Mouse (Mus musculus) midbrain, embryonic 12.5 days (tissue): ENCODE measurements around the gene Nav3. TPM values are rescaled to one million over a fixed set of nuclear protein-coding genes. Genes with fewer than 3 reads are reported as not detected.
A peak's percentile ranks its signal among the peaks of the same experiment; 100 is the strongest.

Experiments
- ATAC-seq: fragments of 200-750 bp; cut with Nextera tagmentation; 2 replicates; pipeline ENCODE4 v1.8.0; 2017; ENCODE audit warnings: low read depth, moderate TSS enrichment, moderate library complexity; ENCODE audit not compliant: low FRiP score
- H3K27ac ChIP-seq: fragments of 300-500 bp; sonication (generic); replicated peaks from 2 replicates; pipeline ENCODE4 v1.5.1; 2016; ENCODE audit warnings: mild to moderate bottlenecking
- H3K27me3 ChIP-seq: fragments of 300-500 bp; sonication (generic); 2 replicates; pipeline ENCODE4 v1.6.1; 2016; ENCODE audit warnings: mild to moderate bottlenecking
- H3K36me3 ChIP-seq: fragments of 300-500 bp; sonication (generic); 2 replicates; pipeline ENCODE4 v1.6.1; 2016
- H3K4me1 ChIP-seq: fragments of 300-500 bp; sonication (generic); 2 replicates; pipeline ENCODE4 v1.6.1; 2016
- H3K4me2 ChIP-seq: fragments of 300-500 bp; sonication (generic); replicated peaks from 2 replicates; pipeline ENCODE4 v1.6.1; 2016; ENCODE audit warnings: mild to moderate bottlenecking, moderate library complexity
- H3K4me3 ChIP-seq: fragments of 300-500 bp; sonication (generic); 2 replicates; pipeline ENCODE4 v1.5.1; 2016; ENCODE audit warnings: mild to moderate bottlenecking
- H3K9ac ChIP-seq: fragments of 300-500 bp; sonication (generic); replicated peaks from 2 replicates; pipeline ENCODE4 v1.6.1; 2016; ENCODE audit warnings: mild to moderate bottlenecking, moderate library complexity
- H3K9me3 ChIP-seq: fragments of 300-500 bp; sonication (generic); 2 replicates; pipeline ENCODE4 v1.6.1; 2016; ENCODE audit warnings: mild to moderate bottlenecking
- WGBS: fragments of 180-500 bp; shearing (Covaris S2); methylation state at CpG from one replicate; pipeline ENCODE4 v1.1.7; 2016; 5-methylcytosine and 5-hydroxymethylcytosine counted together
- polyA plus RNA-seq: library from polyadenylated mRNA; unstranded; fragments of >200 nt; fragmentation: Nextera tagmentation; extraction: Ambion mirVana; gene quantifications from 2 replicates; pipeline ENCODE4 v1.2.1, GENCODE M21; 2016

Nav3 gene
- polyA plus RNA-seq, 1 experiment from 2014 or later: 16.9 TPM

DNA sequence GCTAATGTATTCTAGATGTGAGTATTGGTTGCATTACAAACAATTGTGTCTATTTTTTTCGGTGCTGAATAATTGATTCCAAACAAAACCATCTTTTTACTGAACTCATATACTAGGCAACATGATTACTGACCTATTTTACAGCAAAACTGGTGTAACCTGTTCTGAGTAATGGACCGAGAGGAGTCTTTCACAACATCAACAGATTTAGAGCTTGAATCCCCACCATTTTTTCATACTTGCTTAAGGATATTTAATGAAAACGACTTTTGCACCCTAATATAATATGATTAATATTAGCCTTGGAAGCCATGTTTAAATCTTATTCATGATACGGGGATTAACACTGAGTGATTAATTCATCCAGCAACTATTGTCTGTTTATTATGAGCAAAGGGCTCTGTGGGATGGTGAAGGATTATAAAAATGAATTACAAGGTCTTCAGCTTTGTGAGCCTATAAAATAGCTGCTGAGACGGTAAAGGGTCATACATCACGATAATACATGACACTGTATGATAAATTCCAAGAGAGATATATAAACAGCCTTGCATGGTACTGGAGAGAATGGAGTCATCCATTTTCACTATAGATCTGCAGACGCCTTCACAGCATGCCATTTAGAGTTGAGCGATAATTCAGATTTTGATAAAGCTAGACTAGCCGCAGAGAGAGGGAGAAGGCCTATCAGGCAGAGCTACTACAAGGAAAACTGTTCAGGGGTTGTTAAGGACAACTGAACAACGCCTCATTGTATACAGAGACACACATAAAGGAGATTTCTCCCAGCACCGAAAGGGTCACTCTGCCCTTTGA lies 567.4 kb downstream of the Nav3 start:
- Histone ChIP-seq H3K4me2 (no peak overlapping the region), H3K9me3 (no peaks in the 10 kb centered on the region), H3K27me3 (no peaks in the 10 kb centered on the region), H3K4me1 (0 out of 2 replicates have a peak, but pooled peaks cover 2% of the 10 kb centered on the region), H3K9ac (no peak overlapping the region), H3K4me3 (no peak overlapping the region), H3K27ac (no peak overlapping the region), H3K36me3 (no peaks in the 10 kb centered on the region)
- WGBS: 74% methylated on average over 11 of the region's 11 CpGs
- no peak for ATAC-seq

DNA sequence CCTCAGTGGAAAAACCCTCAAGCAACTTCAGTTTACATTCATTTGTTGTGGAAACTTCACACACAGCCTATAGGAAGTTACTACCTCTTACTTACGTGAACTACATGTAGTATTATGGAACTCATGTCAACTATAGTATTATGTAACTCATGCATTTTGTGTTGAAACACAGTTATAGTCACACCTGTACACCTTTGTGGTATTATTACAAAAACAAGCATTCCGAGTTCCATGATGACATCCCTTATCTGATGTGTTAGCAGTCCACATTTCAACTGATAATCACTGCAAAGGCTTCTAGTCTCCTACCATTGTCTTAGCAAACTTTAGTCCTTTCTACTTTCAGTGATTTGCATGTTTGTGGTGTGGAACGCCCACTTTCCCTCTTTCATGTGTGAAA lies 568.8 kb downstream of the Nav3 start:
- Histone ChIP-seq H3K36me3 (no peaks in the 10 kb centered on the region), H3K27ac (no peak overlapping the region), H3K4me3 (no peak overlapping the region), H3K27me3 (no peaks in the 10 kb centered on the region), H3K4me2 (no peak overlapping the region), H3K9me3 (no peaks in the 10 kb centered on the region), H3K9ac (no peak overlapping the region), H3K4me1 (0 out of 2 replicates have a peak, but pooled peaks cover 2% of the 10 kb centered on the region)
- 86% methylated on average over 3 of the region's 3 CpGs for WGBS
- no peak for ATAC-seq

DNA sequence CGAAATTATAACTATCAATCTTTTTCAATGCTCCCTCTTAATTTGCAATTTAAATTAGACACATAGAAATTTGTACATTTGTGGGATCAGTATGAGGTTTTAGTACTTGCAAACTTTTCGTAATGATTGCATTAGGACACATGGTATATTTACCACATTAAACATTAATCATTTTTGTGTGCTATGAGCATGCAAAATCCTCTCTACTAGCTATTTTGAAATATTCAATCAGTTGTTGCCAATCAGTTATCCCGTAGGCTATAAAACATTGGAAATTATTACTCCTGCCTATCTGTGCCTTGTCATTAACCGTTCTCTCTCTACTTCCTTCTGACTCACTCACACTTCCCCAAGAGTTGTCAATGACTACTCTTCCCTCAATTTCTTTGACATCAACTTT lies 579.9 kb downstream of the Nav3 start:
- no peaks in the 10 kb centered on the region for H3K9me3 ChIP-seq
- no peaks in the 10 kb centered on the region for H3K4me1 ChIP-seq
- H3K36me3 ChIP-seq: no peaks in the 10 kb centered on the region
- no peak overlapping the region for H3K4me2 ChIP-seq
- H3K9ac ChIP-seq: no peak overlapping the region
- 87% methylated on average over 4 of the region's 4 CpGs for WGBS
- H3K4me3 ChIP-seq: no peak overlapping the region
- ATAC-seq: no peak
- H3K27me3 ChIP-seq: no peaks in the 10 kb centered on the region
- no peak overlapping the region for H3K27ac ChIP-seq

DNA sequence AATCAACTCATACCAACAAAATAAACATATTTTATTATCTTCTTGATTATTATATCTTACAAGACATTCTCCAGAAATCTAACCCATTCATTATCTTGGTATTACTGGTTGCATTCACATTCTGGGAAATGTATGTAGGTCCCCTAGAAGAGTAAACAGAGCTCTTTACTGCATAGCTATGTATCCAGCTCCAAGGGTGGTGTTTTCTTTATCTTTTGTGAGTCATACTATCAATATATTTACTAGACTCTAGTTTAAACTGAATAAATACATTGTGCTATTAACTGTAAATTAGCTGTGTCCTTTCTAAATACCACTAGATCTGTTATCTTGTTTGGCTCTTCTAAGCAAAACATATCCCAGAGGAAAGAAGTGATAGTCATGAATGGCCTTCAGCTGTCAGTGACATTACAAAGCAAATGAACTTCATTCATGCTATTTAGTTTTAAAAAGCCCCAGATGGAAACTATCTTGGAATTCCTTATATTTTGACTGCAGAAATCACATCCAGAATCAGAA lies 580.6 kb downstream of the Nav3 start:
- no peak overlapping the region for H3K9ac ChIP-seq
- H3K27ac ChIP-seq: no peak overlapping the region
- no peak overlapping the region for H3K4me3 ChIP-seq
- ATAC-seq: no peak
- no peaks in the 10 kb centered on the region for H3K4me1 ChIP-seq
- no peaks in the 10 kb centered on the region for H3K9me3 ChIP-seq
- no peaks in the 10 kb centered on the region for H3K36me3 ChIP-seq
- H3K4me2 ChIP-seq: no peak overlapping the region
- no peaks in the 10 kb centered on the region for H3K27me3 ChIP-seq

DNA sequence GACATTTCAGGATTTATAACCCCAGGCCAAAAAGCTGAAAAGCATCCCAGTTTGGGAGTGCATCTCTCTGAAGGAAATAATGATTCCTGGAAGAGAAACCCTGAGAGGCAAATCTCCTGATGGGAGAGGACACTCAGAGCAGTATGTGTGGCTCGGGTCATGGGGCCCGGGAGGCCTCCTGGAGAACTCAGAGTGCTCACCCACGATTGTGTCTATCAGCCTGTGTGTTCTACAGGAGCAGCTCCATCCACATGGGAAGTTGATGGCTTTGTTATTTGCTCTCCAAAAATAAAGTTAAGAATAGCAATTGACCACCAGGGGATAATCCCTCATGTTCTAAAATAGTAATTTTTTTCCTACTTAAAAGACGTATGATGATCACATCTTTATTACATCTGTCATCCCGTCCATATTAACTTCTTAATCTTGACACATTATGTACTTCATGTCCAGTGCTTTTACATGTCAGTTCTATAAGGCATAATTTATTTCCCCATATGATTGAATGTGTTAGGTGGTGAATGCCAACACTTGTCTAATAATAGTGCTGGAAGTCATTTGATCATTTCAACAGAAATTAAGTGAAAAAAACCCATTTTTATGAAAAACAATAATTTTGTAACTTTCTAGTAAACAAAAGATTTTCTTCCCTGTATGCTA lies 581.2 kb downstream of the Nav3 start:
- 64% methylated on average over 5 of the region's 5 CpGs for WGBS
- Histone ChIP-seq H3K36me3 (no peaks in the 10 kb centered on the region), H3K4me1 (no peaks in the 10 kb centered on the region), H3K9me3 (no peaks in the 10 kb centered on the region), H3K9ac (no peak overlapping the region), H3K27ac (no peak overlapping the region), H3K4me3 (no peak overlapping the region), H3K4me2 (no peak overlapping the region), H3K27me3 (no peaks in the 10 kb centered on the region)
- ATAC-seq: no peak; the same call in 1 of the 2 replicates

DNA sequence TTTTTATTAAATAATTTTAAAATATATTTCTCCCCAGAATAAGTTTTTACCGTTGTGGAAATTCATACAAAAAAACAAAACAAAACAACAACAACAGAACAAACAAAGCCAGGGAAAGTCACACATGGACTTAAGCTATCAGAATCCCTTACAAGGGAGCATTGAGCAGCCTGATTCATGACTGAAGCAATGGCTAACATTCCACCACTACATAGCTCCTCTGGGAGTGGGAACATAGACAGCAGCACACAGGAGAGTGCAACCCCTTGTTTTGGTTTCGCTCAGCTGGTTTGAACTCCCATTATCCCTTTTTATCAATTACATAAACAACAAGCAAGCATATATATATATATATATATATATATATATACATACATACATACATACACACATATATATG lies 589.9 kb downstream of the Nav3 start:
- Histone ChIP-seq H3K9me3 (no peaks in the 10 kb centered on the region), H3K27ac (no peak overlapping the region), H3K4me2 (no peak overlapping the region), H3K4me3 (no peak overlapping the region), H3K4me1 (no peaks in the 10 kb centered on the region), H3K36me3 (no peaks in the 10 kb centered on the region), H3K9ac (no peak overlapping the region), H3K27me3 (no peaks in the 10 kb centered on the region)
- WGBS: 77% methylated on average over 2 of the region's 2 CpGs
- no peak for ATAC-seq

DNA sequence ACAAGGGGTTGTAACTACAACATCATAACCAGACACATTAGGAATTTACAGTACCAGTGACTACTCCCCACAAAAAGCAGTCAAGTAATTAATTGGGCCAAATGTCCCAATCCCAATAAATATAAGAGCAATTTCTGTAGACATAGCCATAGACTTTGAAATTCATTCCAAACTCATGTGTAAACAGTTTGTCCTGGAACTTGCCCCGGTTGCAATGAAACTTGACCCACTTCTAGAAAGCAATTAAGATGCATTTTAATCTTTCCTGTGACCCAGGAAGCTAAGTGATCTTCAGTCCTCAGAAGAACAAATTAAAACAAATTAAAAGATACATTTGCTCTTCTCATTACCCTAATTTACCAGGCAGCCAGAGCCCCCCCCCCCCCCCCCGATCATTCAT lies 590.6 kb downstream of the Nav3 start:
- no peaks in the 10 kb centered on the region for H3K4me1 ChIP-seq
- ATAC-seq: no peak
- no peaks in the 10 kb centered on the region for H3K36me3 ChIP-seq
- H3K9ac ChIP-seq: no peak overlapping the region
- H3K4me2 ChIP-seq: no peak overlapping the region
- no peak overlapping the region for H3K27ac ChIP-seq
- 50% methylated on average over 1 of the region's 2 CpGs for WGBS
- H3K27me3 ChIP-seq: no peaks in the 10 kb centered on the region
- no peak overlapping the region for H3K4me3 ChIP-seq
- H3K9me3 ChIP-seq: no peaks in the 10 kb centered on the region

DNA sequence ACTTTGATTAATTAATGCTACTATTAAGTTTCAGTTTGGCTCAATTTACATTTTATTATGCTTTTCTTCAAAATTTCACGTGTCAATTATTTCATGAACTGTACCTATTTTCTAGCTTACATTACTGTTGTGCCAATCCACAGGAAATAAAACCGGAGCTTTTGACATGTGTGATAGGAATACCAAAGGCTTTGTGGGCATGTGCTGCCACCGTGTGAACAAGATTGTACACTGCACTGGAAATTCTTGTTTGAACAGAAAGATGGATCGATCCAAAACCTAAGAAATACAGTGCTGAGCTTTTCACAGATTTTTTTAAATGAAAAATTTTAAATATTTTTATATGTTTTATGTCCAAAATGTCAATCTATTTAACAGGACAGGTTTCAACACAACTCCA lies 591.3 kb downstream of the Nav3 start:
- no peak overlapping the region for H3K27ac ChIP-seq
- peak; percentile 74; the same call in 1 of the 2 replicates for ATAC-seq
- whole genome bisulfite sequencing: 20% methylated on average over 4 of the region's 4 CpGs
- H3K4me3 ChIP-seq: no peak overlapping the region
- H3K4me1 ChIP-seq: no peaks in the 10 kb centered on the region
- H3K9ac ChIP-seq: no peak overlapping the region
- no peaks in the 10 kb centered on the region for H3K9me3 ChIP-seq
- H3K27me3 ChIP-seq: no peaks in the 10 kb centered on the region
- H3K4me2 ChIP-seq: no peak overlapping the region
- no peaks in the 10 kb centered on the region for H3K36me3 ChIP-seq

DNA sequence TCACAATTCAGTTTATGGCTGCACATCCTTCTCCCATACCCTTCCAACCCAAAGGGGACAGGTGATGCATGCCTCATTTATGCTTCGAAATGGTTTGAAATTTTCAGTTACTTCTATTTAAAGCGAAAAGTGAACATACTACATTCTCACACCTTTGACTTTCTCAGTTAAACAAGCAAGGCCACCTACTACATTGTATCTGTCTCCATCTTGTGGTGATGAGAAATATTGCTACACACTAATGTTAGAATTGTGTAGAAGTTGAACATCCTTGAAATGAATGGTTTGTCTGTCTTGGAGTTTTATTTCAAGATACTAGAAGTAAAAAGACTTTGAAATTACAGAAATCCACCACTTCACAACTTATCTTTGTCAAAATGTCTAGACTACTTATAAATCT lies 594.7 kb downstream of the Nav3 start:
- no peaks in the 10 kb centered on the region for H3K4me1 ChIP-seq
- no peak overlapping the region for H3K27ac ChIP-seq
- ATAC-seq: peak; percentile 42; the same call in 1 of the 2 replicates
- H3K4me2 ChIP-seq: no peak overlapping the region
- no peak overlapping the region for H3K9ac ChIP-seq
- no peaks in the 10 kb centered on the region for H3K9me3 ChIP-seq
- H3K4me3 ChIP-seq: no peak overlapping the region
- H3K36me3 ChIP-seq: no peaks in the 10 kb centered on the region
- no peaks in the 10 kb centered on the region for H3K27me3 ChIP-seq
- 68% methylated on average over 2 of the region's 2 CpGs for WGBS

DNA sequence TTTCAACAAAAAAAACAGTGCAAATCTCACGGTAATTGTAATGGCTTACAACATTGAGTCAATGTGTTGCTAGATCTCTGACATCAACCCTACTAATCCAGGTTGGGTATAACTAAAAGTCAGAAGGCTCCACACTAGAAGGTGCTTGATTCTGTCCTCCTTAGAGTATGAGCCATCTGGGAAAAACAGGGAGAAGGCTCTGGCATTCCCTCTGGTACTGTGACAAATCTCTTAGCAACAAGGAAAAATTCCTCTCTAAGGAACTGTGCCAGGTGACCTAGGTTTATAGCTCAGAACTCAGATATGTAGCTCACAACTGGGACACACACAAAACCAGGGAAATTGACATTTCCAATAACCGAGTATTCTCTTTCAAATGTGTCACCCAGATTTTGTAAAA lies 597.4 kb downstream of the Nav3 start:
- Histone ChIP-seq H3K27ac (no peak overlapping the region), H3K4me1 (no peaks in the 10 kb centered on the region), H3K36me3 (no peaks in the 10 kb centered on the region), H3K4me3 (no peak overlapping the region), H3K9me3 (no peaks in the 10 kb centered on the region), H3K4me2 (no peak overlapping the region), H3K9ac (no peak overlapping the region), H3K27me3 (no peaks in the 10 kb centered on the region)
- ATAC-seq: no peak
- 92% methylated on average over 2 of the region's 2 CpGs for WGBS

DNA sequence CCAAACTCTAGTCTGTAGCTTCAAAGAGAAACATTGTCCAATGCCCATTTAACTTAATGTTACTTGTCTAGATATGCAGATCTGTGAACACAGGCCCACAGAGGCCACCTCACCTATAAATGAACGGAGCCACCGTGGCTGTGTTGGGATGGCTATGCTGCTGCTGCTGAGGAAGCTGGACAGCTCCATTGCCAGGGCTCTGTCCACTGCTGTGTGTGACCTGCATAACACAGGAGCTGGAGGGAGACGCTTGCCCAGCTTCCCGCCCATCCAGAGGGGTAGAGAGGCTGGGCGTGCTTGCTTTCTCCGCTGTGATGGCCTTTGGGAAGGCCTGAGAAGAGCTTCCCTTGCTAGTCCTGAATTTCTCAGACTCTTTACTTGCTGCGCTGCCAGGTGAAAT lies 603.6 kb downstream of the Nav3 start:
- Histone ChIP-seq H3K4me2 (no peak overlapping the region), H3K27me3 (no peaks in the 10 kb centered on the region), H3K4me1 (no peaks in the 10 kb centered on the region), H3K9me3 (no peaks in the 10 kb centered on the region), H3K27ac (no peak overlapping the region), H3K36me3 (no peaks in the 10 kb centered on the region), H3K9ac (no peak overlapping the region), H3K4me3 (no peak overlapping the region)
- no peak for ATAC-seq
- WGBS: 45% methylated on average over 7 of the region's 7 CpGs

DNA sequence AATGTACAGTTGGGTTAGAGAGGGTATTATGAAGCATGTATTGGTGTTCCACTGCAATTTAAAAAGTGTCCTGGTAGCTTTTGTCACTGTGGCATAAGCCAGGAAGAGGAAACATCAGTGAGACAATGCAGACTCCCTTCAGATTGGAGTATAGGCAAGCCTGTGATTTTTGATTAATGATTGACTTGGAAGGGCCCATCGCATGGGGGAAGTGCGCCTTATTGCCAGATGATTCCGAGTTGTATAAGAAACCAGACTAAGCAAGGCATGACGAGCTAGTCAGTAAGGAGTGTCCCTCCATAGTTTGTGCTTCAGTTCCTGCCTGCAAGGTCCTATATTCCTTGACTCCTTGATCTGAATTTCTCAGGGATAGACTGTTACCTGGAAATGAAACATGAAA lies 608.4 kb downstream of the Nav3 start:
- H3K9ac ChIP-seq: no peak overlapping the region
- ATAC-seq: no peak
- 85% methylated on average over 4 of the region's 4 CpGs for WGBS

More for the DNA sequence above, 608.4 kb downstream of the Nav3 start:
- Histone ChIP-seq H3K4me3 (no peak overlapping the region), H3K4me1 (no peaks in the 10 kb centered on the region), H3K36me3 (no peaks in the 10 kb centered on the region), H3K27me3 (no peaks in the 10 kb centered on the region), H3K4me2 (no peak overlapping the region), H3K9me3 (no peaks in the 10 kb centered on the region), H3K27ac (no peak overlapping the region)
